In the genomic region with DNA sequence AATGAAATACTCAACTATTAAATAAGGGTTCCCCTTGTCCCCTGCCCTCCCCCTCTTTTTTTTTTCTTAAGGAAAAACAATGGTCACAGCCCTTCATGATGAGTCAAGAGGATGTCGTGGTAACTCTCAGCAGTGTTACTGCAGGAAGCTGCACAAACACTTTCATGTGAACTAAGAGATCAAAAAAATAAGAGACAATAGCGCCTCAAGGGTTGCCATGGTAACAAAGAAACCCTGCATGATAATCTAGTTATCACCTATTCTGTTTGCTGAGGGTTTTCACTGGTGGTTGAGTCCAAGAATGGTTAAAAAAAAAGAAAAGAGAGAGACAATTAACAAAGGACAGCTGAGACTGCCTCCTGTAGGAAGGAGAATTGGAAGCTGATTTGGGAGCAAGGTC, we compare ENCODE assay signal across 10 mouse cellular contexts. TPM values are rescaled to one million over a fixed set of nuclear protein-coding genes. Genes with fewer than 3 reads are reported as not detected.
A peak's percentile ranks its signal among the peaks of the same experiment; 100 is the strongest.
DNase-seq lines count a peak whose midpoint lies in the region; ATAC-seq lines count a peak whose summit lies in the region.
"Had no signal": no experiment of that assay in that cellular context is flagged by ENCODE, and none has a peak within 500 bp of the region (broad histone marks: within the 10 kb centered on the region; RNA-seq: fewer than 3 reads in every experiment).

No protein-coding gene starts in this region.

- no peaks in the 10 kb centered on the region for H3K9me3 ChIP-seq in hindbrain, embryonic 16.5 days (ENCODE audit: control insufficient read depth, low read length)
- no peaks in the 10 kb centered on the region for H3K9me3 ChIP-seq in liver, embryonic 12.5 days (replicated peaks)

- H3K4me1 ChIP-seq in brown adipose tissue, adult 24 weeks (ENCODE audit: control insufficient read depth, insufficient read depth, insufficient read length, low read length): peaks cover 13% of the 10 kb centered on the region; the same call in 1 of the 2 replicates
- H3K4me1 ChIP-seq in hindbrain, embryonic 16.5 days (ENCODE audit: control insufficient read depth, insufficient read depth, low read depth, low read length): peaks cover 8% of the 10 kb centered on the region
- peaks cover 16% of the 10 kb centered on the region for H3K4me1 ChIP-seq in liver, embryonic 12.5 days

- H3K36me3 ChIP-seq in hindbrain, embryonic 16.5 days (ENCODE audit: control insufficient read depth, insufficient read depth, low read length): no peaks in the 10 kb centered on the region
- H3K36me3 ChIP-seq in liver, embryonic 12.5 days: no peaks in the 10 kb centered on the region

- no peak overlapping the region for H3K4me2 ChIP-seq in hindbrain, embryonic 16.5 days (ENCODE audit: low read length)
- no peak overlapping the region for H3K4me2 ChIP-seq in liver, embryonic 12.5 days

- peak; percentile 17 for DNase-seq in lung, postnatal 36 days
- DNase-seq in lung, postnatal 14 days: no peak
- no peak for DNase-seq in layer of hippocampus, postnatal 10 days (ENCODE audit: low spot score in 2 of 2)
- DNase-seq: cerebellum, adult 9-11 months; kidney, postnatal 10 days; liver had no signal

- no peak overlapping the region for H3K9ac ChIP-seq in hindbrain, embryonic 16.5 days (ENCODE audit: low read depth, low read length)
- H3K9ac ChIP-seq in liver, embryonic 12.5 days: no peak overlapping the region

- ATAC-seq in hindbrain, embryonic 16.5 days: peak; percentile 49; the same call in 1 of the 2 replicates
- peak; percentile 76 for ATAC-seq in neutrophil, adult 5-6 weeks (ENCODE audit: extremely low read depth, insufficient number of reproducible peaks, low FRiP score, poor library complexity, severe bottlenecking)
- no peak for ATAC-seq in liver, embryonic 12.5 days

- H3K27ac ChIP-seq in brown adipose tissue, adult 24 weeks (replicated peaks; ENCODE audit: low read depth, low read length): 0 out of 2 replicates have a peak overlapping the region, but pooled peaks have one; percentile 15
- no peak overlapping the region for H3K27ac ChIP-seq in hindbrain, embryonic 16.5 days (ENCODE audit: low read depth, low read length)
- no peak overlapping the region for H3K27ac ChIP-seq in liver, embryonic 12.5 days

- 10% methylated on average over 2 of the region's 2 CpGs for WGBS in hindbrain, embryonic 16.5 days
- 28% methylated on average over 2 of the region's 2 CpGs for WGBS in liver, embryonic 12.5 days (ENCODE audit: insufficient replicate concordance)

- no peaks in the 10 kb centered on the region for H3K27me3 ChIP-seq in hindbrain, embryonic 16.5 days (replicated peaks; ENCODE audit: control insufficient read depth, insufficient read depth, low read length)
- no peaks in the 10 kb centered on the region for H3K27me3 ChIP-seq in liver, embryonic 12.5 days (replicated peaks)

- H3K4me3 ChIP-seq in brown adipose tissue, adult 24 weeks (ENCODE audit: insufficient read depth, low read depth, low read length): no peak overlapping the region
- no peak overlapping the region for H3K4me3 ChIP-seq in hindbrain, embryonic 16.5 days (ENCODE audit: low read length)
- no peak overlapping the region for H3K4me3 ChIP-seq in liver, embryonic 12.5 days

RNA-seq across cellular contexts. Expression of a gene that starts 56.5 kb away (rescaled TPM):
- polyA plus RNA-seq in brown adipose tissue, adult 24 weeks (2012; ENCODE audit: insufficient read depth, insufficient read length, missing spikeins): 20.0 and 24.9 TPM in 2 replicates
- polyA plus RNA-seq in hindbrain, embryonic 16.5 days (2015; fragmentation: Nextera tagmentation; extraction: Ambion mirVana): 2.8 and 3.7 TPM in 2 replicates
- total RNA-seq in neutrophil, adult 5-6 weeks (2017): 15.9 and 20.9 TPM in 2 replicates
- 10 to 100 TPM; 10.6 to 12.1 TPM for total RNA-seq in layer of hippocampus, postnatal 10 days (2021)
- polyA plus RNA-seq in liver, embryonic 12.5 days (2016; fragmentation: Nextera tagmentation; extraction: Ambion mirVana): 4.3 and 4.4 TPM in 2 replicates
